Mouse (Mus musculus) lung, adult 2 months (tissue): ENCODE measurements around the gene Zfp319.

Experiments
- CTCF ChIP-seq: fragments of 200-500 bp; IDR thresholded peaks from 2 replicates; pipeline ENCODE4 v1.5.1; 2011; ENCODE audit warnings: mild to moderate bottlenecking, low read length, control low read depth; ENCODE audit not compliant: insufficient read depth
- POLR2A ChIP-seq: fragments of 200-500 bp; IDR thresholded peaks from 2 replicates; pipeline ENCODE4 v1.6.1; 2011; ENCODE audit warnings: low read depth, mild to moderate bottlenecking, control low read depth, low read length, borderline replicate concordance; ENCODE audit errors: extremely low read depth

GRCm38 (mm10) chr8:95375374-95375930 lies 43.7 kb upstream of the Zfp319 start:
- TF ChIP-seq POLR2A = no peak
- no peak for TF ChIP-seq CTCF
